Mouse (Mus musculus) hindbrain, embryonic 11.5 days (tissue): Measurements from ENCODE around the gene Gm11565. TPM values are rescaled to one million over a fixed set of nuclear protein-coding genes. Genes with fewer than 3 reads are reported as not detected.
"Not testable (repeated sequence)": the region's sequence is repeated elsewhere in the genome, so short reads cannot be mapped to it uniquely, and the experiment has no call there.

ENCODE experiments used
- ATAC-seq: fragments of 200-750 bp; cut with Nextera tagmentation; 2 replicates; pipeline ENCODE4 v1.8.0; 2017; ENCODE audit warnings: mild to moderate bottlenecking, moderate TSS enrichment, moderate library complexity; ENCODE audit not compliant: low FRiP score
- DNase-seq: peaks from one replicate; pipeline ENCODE4 v3.0.0-alpha.2; 2015; ENCODE audit warnings: low spot score
- H3K27ac ChIP-seq: fragments of 300-500 bp; sonication (generic); 2 replicates; pipeline ENCODE4 v1.5.1; 2014; ENCODE audit warnings: mild to moderate bottlenecking, low read depth, low read length
- H3K27me3 ChIP-seq: fragments of 300-500 bp; sonication (generic); 2 replicates; pipeline ENCODE4 v1.6.1; 2014; ENCODE audit warnings: mild to moderate bottlenecking, low read length, moderate library complexity, mixed read lengths; ENCODE audit not compliant: control insufficient read depth, insufficient read depth
- H3K36me3 ChIP-seq: fragments of 300-500 bp; sonication (generic); 2 replicates; pipeline ENCODE4 v1.6.1; 2014; ENCODE audit warnings: mild to moderate bottlenecking, low read length, moderate library complexity, mixed read lengths; ENCODE audit not compliant: control insufficient read depth, insufficient read depth
- H3K4me1 ChIP-seq: fragments of 300-500 bp; sonication (generic); replicated peaks from 2 replicates; pipeline ENCODE4 v1.6.1; 2014; ENCODE audit warnings: low read length, mixed read lengths; ENCODE audit not compliant: control insufficient read depth, insufficient read depth
- H3K4me2 ChIP-seq: fragments of 300-500 bp; sonication (generic); replicated peaks from 2 replicates; pipeline ENCODE4 v1.6.1; 2014; ENCODE audit warnings: mild to moderate bottlenecking, low read depth, low read length
- H3K4me3 ChIP-seq: fragments of 300-500 bp; sonication (generic); 2 replicates; pipeline ENCODE4 v1.5.1; 2014; ENCODE audit warnings: low read depth, low read length
- H3K9ac ChIP-seq: fragments of 300-500 bp; sonication (generic); 2 replicates; pipeline ENCODE4 v1.6.1; 2014; ENCODE audit warnings: low read depth, low read length
- H3K9me3 ChIP-seq: fragments of 300-500 bp; sonication (generic); 2 replicates; pipeline ENCODE4 v1.6.1; 2016; ENCODE audit warnings: low read length; ENCODE audit not compliant: control insufficient read depth
- WGBS: fragments of 180-500 bp; shearing (Covaris S2); extraction: QIAGEN DNeasy Blood & Tissue Kit; methylation state at CpG from one replicate; pipeline ENCODE4 v1.1.7; 2014; 5-methylcytosine and 5-hydroxymethylcytosine counted together
- polyA plus RNA-seq: library from polyadenylated mRNA; unstranded; fragments of >200 nt; fragmentation: Nextera tagmentation; extraction: Ambion mirVana; gene quantifications from 2 replicates; pipeline ENCODE4 v1.2.1, GENCODE M21; 2014

The Gm11565 gene
- not detected in 2 replicates for polyA plus RNA-seq

DNA sequence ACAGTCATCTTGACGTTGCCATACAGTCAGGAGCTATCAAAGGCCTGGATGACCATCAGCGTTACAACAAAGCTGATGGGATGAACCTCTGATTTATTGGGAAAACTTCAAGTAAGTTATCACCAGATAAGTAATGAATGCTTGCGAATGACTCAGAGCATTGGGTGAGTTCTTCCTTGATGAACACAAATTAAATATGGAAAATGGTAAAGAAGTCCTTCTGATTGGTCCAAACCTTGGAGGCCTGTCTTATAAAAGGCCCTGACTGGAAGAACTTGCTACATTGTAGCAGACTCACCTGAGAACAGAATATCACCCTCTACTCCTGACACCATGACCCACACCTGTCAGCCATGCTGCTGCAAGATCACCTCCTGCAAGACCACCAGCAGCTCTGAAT is at the start of gene Gm11565:
Gene Gm11565, plus strand, starts transcription at position 301 of the 400 bp plus-strand sequence.
- Histone ChIP-seq H3K36me3 (no peaks in the 10 kb centered on the region), H3K4me3 (no peak within 1 kb of the TSS), H3K27me3 (no peaks in the 10 kb centered on the region), H3K4me2 (no peak within 1 kb of the TSS), H3K9ac (no peak within 1 kb of the TSS), H3K9me3 (no peaks in the 10 kb centered on the region), H3K27ac (no peak within 1 kb of the TSS), H3K4me1 (no peaks in the 10 kb centered on the region; the same call in 1 of the 2 replicates)
- WGBS = 89% methylated on average over 3 of the region's 3 CpGs
- no peak for ATAC-seq
- DNase-seq = no peak

DNA sequence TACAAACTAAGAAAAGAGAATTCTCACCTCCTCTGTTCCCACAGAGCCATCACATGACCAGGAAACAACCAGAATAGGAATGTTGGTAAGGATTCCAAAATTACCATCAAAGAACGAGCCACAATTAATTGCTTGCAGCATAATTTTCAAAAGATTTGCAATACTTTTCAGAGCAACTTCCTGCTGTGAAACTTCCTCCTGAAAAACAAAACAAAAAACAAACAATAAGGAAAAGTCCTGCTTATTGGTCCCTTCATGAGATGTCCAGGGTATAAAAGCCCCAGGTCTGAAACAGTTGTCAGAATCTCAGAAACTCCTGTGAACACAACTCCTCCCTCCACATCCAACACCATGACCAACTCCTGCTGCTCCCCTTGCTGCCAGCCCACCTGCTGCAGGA is 41.5 kb upstream of the Gm11565 start, which contains the start of gene Krtap9-1:
Gene Krtap9-1, plus strand, starts transcription at position 301 of the 400 bp plus-strand sequence.
- H3K27ac ChIP-seq, H3K9ac ChIP-seq, ATAC-seq, H3K27me3 ChIP-seq, H3K4me1 ChIP-seq, H3K36me3 ChIP-seq, DNase-seq, H3K4me3 ChIP-seq, H3K4me2 ChIP-seq, H3K9me3 ChIP-seq: not testable (repeated sequence)
- 78% methylated on average over 1 of the region's 1 CpGs for WGBS

DNA sequence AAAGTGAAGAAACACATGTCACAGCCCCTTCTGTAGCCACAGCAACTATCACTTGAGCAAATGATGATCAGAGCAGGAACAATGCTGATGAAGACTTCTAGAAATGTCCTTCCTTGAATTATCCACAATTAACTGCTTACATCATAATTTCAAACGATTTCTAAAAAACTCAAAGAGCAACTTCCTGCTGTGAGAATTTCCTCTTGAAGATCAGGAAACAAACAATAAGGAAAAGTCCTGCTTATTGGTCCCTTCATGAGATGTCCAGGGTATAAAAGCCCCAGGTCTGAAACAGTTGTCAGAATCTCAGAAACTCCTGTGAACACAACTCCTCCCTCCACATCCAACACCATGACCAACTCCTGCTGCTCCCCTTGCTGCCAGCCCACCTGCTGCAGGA is 35.7 kb upstream of the Gm11565 start, which contains the start of gene Gm11567:
Gene Gm11567, plus strand, starts transcription at position 301 of the 400 bp plus-strand sequence.
- ATAC-seq, H3K9me3 ChIP-seq, H3K27ac ChIP-seq, DNase-seq, H3K4me2 ChIP-seq, H3K36me3 ChIP-seq, H3K4me1 ChIP-seq, H3K4me3 ChIP-seq, H3K9ac ChIP-seq, H3K27me3 ChIP-seq: not testable (repeated sequence)
- WGBS = 60% methylated on average over 1 of the region's 1 CpGs

DNA sequence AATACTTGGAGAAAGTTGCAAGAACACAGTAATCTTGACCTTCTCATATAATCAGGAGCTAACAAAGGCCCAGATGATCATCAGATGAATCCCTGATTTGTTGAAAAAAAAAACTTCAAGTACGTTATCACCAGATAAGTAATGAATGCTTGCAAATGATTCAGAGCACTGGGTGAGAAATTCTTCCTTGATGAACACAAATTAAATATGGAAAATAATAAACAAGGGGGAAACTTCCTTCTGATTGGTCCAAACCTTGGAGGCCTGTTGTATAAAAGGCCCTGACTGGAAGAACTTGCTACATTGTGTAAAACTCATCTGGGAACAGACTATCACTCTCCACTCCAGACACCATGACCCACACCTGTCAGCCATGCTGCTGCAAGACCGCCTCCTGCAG is 6.9 kb upstream of the Gm11565 start, which contains the start of gene Krtap31-1:
Gene Krtap31-1, plus strand, starts transcription at position 301 of the 400 bp plus-strand sequence.
- Histone ChIP-seq H3K4me3 (no peak within 1 kb of the TSS), H3K27me3 (no peaks in the 10 kb centered on the region), H3K9ac (no peak within 1 kb of the TSS), H3K9me3 (no peaks in the 10 kb centered on the region), H3K36me3 (no peaks in the 10 kb centered on the region), H3K27ac (no peak within 1 kb of the TSS), H3K4me1 (no peaks in the 10 kb centered on the region), H3K4me2 (no peak within 1 kb of the TSS)
- no peak for ATAC-seq
- no peak for DNase-seq
- WGBS = 88% methylated on average over 2 of the region's 2 CpGs

DNA sequence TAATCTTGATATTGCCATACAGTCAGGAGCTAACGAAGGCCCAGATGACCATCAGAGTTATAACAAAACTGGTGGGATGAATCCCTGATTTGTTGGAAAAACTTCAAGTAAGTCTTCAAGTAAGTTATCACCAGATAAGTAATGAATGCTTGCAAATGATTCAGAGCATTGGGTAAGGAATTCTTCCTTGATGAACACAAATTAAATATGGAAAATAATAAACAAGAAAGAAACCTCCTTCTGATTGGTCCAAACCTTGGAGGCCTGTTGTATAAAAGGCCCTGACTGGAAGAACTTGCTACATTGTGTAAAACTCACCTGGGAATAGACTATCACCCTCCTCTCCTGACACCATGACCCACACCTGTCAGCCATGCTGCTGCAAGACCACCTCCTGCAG is 21.4 kb downstream of the Gm11565 start, which contains the start of gene Krtap31-2:
Gene Krtap31-2, plus strand, starts transcription at position 301 of the 400 bp plus-strand sequence.
- no peaks in the 10 kb centered on the region for H3K9me3 ChIP-seq

DNA sequence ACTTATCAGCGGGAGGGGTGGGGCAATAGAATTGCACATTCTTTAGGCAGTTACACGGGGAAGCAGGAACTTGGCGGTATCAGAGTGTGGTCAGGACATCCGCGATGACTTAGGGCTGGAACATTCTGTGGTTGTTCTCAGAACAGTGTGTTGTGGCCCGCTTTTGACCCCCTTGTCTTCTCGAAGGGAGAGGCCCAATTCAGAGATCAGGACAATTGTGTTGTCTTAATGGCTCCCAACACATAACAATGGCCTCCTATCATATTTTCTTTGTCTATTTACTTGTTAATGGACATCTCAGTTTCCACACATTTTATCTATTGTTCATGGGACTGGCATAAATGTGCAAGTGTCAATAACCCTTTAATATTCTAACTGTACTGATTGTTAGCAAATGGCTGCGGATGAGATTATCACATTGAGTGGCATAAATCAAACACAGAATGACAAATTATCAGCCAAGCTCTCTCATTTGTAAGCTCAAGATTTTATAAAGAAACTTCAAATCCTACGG is 23.3 kb downstream of the Gm11565 start:
- no peak overlapping the region for H3K4me2 ChIP-seq
- no peaks in the 10 kb centered on the region for H3K27me3 ChIP-seq
- H3K4me3 ChIP-seq = no peak overlapping the region
- H3K36me3 ChIP-seq = no peaks in the 10 kb centered on the region
- 85% methylated on average over 9 of the region's 9 CpGs for WGBS
- DNase-seq = no peak
- no peak overlapping the region for H3K9ac ChIP-seq
- H3K4me1 ChIP-seq = no peaks in the 10 kb centered on the region
- H3K9me3 ChIP-seq = no peaks in the 10 kb centered on the region
- no peak for ATAC-seq
- no peak overlapping the region for H3K27ac ChIP-seq

More for the DNA sequence above, 21.4 kb downstream of the Gm11565 start, which contains the start of gene Krtap31-2:
- Histone ChIP-seq H3K36me3 (no peaks in the 10 kb centered on the region), H3K27me3 (no peaks in the 10 kb centered on the region), H3K4me3 (no peak within 1 kb of the TSS), H3K27ac (no peak within 1 kb of the TSS), H3K4me2 (no peak within 1 kb of the TSS), H3K9ac (no peak within 1 kb of the TSS), H3K4me1 (no peaks in the 10 kb centered on the region)
- ATAC-seq (no peak), DNase-seq (no peak)
- WGBS = 85% methylated on average over 1 of the region's 1 CpGs

DNA sequence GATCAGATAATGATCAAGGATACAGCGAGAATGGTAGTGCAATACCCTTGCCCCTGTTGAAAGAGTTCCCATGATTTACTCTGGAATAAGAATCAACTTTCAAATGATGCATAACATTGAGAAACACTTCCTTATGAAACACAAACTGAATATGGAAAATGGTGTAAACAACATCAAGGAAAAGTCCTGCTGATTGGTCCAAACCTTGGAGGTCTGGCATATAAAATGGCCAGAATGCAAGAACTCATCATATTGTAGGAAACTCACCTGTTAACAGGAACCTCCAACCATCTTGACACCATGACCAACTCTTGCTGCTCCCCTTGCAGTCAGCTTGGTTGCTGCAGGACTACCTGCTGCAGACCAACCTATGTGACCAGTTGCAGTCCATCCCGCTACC is 33.6 kb downstream of the Gm11565 start, which contains the start of gene Krtap9-5:
Gene Krtap9-5, plus strand, starts transcription at position 301 of the 400 bp plus-strand sequence.
- H3K27me3 ChIP-seq = no peaks in the 10 kb centered on the region
- ATAC-seq (no peak), DNase-seq (no peak)
- no peak within 1 kb of the TSS for H3K27ac ChIP-seq
- no peaks in the 10 kb centered on the region for H3K36me3 ChIP-seq
- no peak within 1 kb of the TSS for H3K9ac ChIP-seq
- WGBS = 91% methylated on average over 2 of the region's 2 CpGs
- no peak within 1 kb of the TSS for H3K4me2 ChIP-seq
- no peak within 1 kb of the TSS for H3K4me3 ChIP-seq
- H3K4me1 ChIP-seq = no peaks in the 10 kb centered on the region
- no peaks in the 10 kb centered on the region for H3K9me3 ChIP-seq

DNA sequence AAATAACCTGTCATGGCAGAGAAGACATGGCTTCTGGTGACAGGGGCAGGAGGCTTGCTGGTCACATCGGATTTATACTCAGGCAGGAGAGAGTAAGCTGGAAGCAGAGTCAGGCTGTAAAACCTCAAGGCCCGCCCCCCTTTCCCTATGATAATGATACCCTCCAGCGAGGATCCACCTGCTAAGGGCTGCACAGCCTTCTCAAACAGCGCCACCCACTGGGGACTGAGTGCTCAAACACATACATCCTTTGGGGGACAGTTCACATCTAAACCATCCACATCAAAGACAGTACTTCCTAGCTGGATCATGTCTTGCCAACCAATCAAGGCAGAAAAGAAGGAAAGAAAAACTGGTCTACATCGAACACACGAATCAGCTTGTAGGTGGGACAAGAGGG is 49.7 kb downstream of the Gm11565 start:
- H3K36me3 ChIP-seq = no peaks in the 10 kb centered on the region
- no peak overlapping the region for H3K27ac ChIP-seq
- H3K9me3 ChIP-seq = no peaks in the 10 kb centered on the region
- WGBS = 56% methylated on average over 6 of the region's 6 CpGs
- H3K27me3 ChIP-seq = no peaks in the 10 kb centered on the region
- H3K4me2 ChIP-seq = no peak overlapping the region
- peak; percentile 10 for DNase-seq
- no peak for ATAC-seq
- H3K9ac ChIP-seq = no peak overlapping the region
- no peak overlapping the region for H3K4me3 ChIP-seq
- H3K4me1 ChIP-seq = no peaks in the 10 kb centered on the region
